ENCODE assay signal across 28 mouse cellular contexts in the genomic region with DNA sequence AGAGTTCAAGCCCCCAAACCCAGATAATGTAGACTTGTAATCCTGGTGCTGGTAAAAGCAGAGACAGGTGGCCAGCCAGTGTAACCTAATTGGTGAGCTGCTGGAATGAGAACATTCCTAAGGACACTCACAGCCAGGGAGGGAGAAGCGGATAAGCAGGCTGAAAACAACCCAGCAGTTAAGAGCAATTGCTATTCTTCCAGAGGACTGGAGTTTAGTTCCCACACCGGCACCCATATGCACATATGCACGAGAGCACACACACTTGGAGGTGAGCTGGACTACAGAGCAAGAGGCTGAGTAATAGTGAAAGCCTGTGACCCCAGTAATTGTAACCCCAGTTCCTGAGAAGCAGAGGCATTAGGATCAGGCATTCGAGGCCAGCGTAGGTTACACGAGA.
"Had no signal": no experiment of that assay in that cellular context is flagged by ENCODE, and none has a peak within 500 bp of the region (broad histone marks: within the 10 kb centered on the region; RNA-seq: fewer than 3 reads in every experiment).

No protein-coding gene starts in this region.

- H3K27ac ChIP-seq: limb, embryonic 10.5 days; limb, embryonic 12.5 days; limb, embryonic 13.5 days; limb, embryonic 15.5 days; liver, embryonic 12.5 days; liver, embryonic 13.5 days; liver, embryonic 14.5 days; liver, embryonic 15.5 days; lung, embryonic 15.5 days; macrophage; midbrain, embryonic 10.5 days; midbrain, embryonic 12.5 days; midbrain, embryonic 13.5 days; midbrain, embryonic 15.5 days; neural tube, embryonic 12.5 days had no signal

- H3K4me1 ChIP-seq: limb, embryonic 10.5 days; limb, embryonic 12.5 days; limb, embryonic 13.5 days; limb, embryonic 15.5 days; liver, embryonic 12.5 days; liver, embryonic 13.5 days; liver, embryonic 15.5 days; lung, embryonic 15.5 days; megakaryocyte, embryonic 14.5 days; midbrain, embryonic 10.5 days; midbrain, embryonic 12.5 days; midbrain, embryonic 13.5 days; midbrain, embryonic 15.5 days; neural tube, embryonic 12.5 days had no signal

- H3K4me3 ChIP-seq: limb, embryonic 10.5 days; limb, embryonic 12.5 days; limb, embryonic 13.5 days; limb, embryonic 15.5 days; liver, embryonic 12.5 days; liver, embryonic 13.5 days; liver, embryonic 15.5 days; lung, embryonic 15.5 days; megakaryocyte, embryonic 14.5 days; midbrain, embryonic 10.5 days; midbrain, embryonic 12.5 days; midbrain, embryonic 13.5 days; midbrain, embryonic 15.5 days; myocyte; neural tube, embryonic 12.5 days had no signal

- H3K9me3 ChIP-seq: limb, embryonic 10.5 days; limb, embryonic 12.5 days; limb, embryonic 13.5 days; limb, embryonic 15.5 days; liver, embryonic 12.5 days; liver, embryonic 13.5 days; liver, embryonic 15.5 days; lung, embryonic 15.5 days; megakaryocyte, embryonic 14.5 days; midbrain, embryonic 10.5 days; midbrain, embryonic 12.5 days; midbrain, embryonic 13.5 days; midbrain, embryonic 15.5 days; neural tube, embryonic 12.5 days had no signal

- DNase-seq: left cerebral cortex, postnatal 4 days; liver; liver, embryonic 13.5 days; liver, postnatal 0 days; lung, adult 18-20 months; lung, adult 2 months; lung, embryonic 14.5 days; lung, postnatal 10 days; lung, postnatal 14 days; lung, postnatal 36 days; lung, postnatal 4 days; midbrain, embryonic 14.5 days had no signal

- H3K27me3 ChIP-seq: limb, embryonic 12.5 days; limb, embryonic 13.5 days; limb, embryonic 15.5 days; liver, embryonic 12.5 days; liver, embryonic 13.5 days; liver, embryonic 15.5 days; lung, embryonic 15.5 days; megakaryocyte, embryonic 14.5 days; midbrain, embryonic 12.5 days; midbrain, embryonic 13.5 days; midbrain, embryonic 15.5 days; neural tube, embryonic 12.5 days had no signal
